Mouse (Mus musculus): ENCODE data around the gene Slc2a8.

GRCm38 (mm10) chr2:32974216-32974615 lies 7.7 kb downstream of the Slc2a8 start:
- TF ChIP-seq GATA1 (IDR thresholded peaks at IDR 0.05; ENCODE audit: low read length): no peak
- TF ChIP-seq TAL1 (IDR thresholded peaks at IDR 0.05; ENCODE audit: low read length): no peak
